Mouse (Mus musculus) embryonic fibroblast, embryonic 13.5 days (primary cell): ENCODE data around the gene Astn2.

Experiments
- CTCF ChIP-seq: IDR thresholded peaks from 2 replicates; pipeline ENCODE4 v1.5.1; 2011; ENCODE audit warnings: mild to moderate bottlenecking, control low read depth, low read length, moderate library complexity, borderline replicate concordance; ENCODE audit not compliant: insufficient read depth
- POLR2A ChIP-seq: IDR thresholded peaks from 2 replicates; pipeline ENCODE4 v1.6.1; 2011; ENCODE audit warnings: low read depth, mild to moderate bottlenecking, control low read depth, low read length, moderate library complexity

DNA sequence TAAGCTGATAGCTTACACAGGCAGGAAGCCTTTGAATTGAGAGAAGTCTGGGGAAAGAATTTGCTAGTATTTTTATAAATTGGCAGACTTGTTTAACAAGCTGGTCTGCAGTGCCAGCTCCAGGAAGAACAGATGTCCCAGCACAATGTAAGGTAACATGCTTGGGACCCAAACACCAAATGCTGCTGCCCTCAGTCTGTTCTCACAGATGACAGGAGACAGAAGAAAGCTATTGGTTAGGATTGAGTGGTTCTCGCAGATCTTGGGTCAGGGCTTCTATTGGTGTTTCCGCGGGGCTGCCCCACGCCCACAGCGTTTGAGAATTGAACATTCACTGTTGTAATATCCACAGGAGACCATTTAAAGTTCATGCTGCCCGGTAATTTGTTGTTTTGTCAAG, 793.5 kb downstream of the Astn2 start:
- TF ChIP-seq CTCF (no peak), POLR2A (no peak)
